Mouse (Mus musculus) heart, postnatal 14 days (tissue): ENCODE results near the gene Dennd5a. TPM values are rescaled to one million over a fixed set of nuclear protein-coding genes. Genes with fewer than 3 reads are reported as not detected.
A peak's percentile ranks its signal among the peaks of the same experiment; 100 is the strongest.

ENCODE experiments used
- DNase-seq, 2 experiments: peaks; one replicate each; pipeline ENCODE4 v3.0.0; 2021 to 2022
- intact Hi-C: fragments of 180-260 bp; cut with DNase I; formaldehyde crosslinking; loops from one replicate; pipeline ENCODE4 v1.15.1; 2025
- total RNA-seq, 2 experiments: library from RNA; stranded (reverse); gene quantifications; 2 replicates each; pipeline ENCODE4 v1.2.3; 2021

The Dennd5a gene
- total RNA-seq, 2 experiments from 2014 or later = 151 to 158 TPM

GRCm38 (mm10) chr7:109891786-109892185 lies 68.5 kb downstream of the Dennd5a start:
- intact Hi-C loops = loop anchor here (1.0 to 10.0 kb wide), 3 partner anchors 99 to 357 kb away; no protein-coding TSS in a partner anchor
- peak; percentile 19 to 36 for DNase-seq

- intact Hi-C loops = loop anchor here (10.0 kb wide), 1 partner anchor 355 kb away; no protein-coding TSS in a partner anchor
- no peak for DNase-seq
Observed at GRCm38 (mm10) chr7:109890256-109890655, 70.0 kb downstream of the Dennd5a start.

- intact Hi-C loops = no loop called here
- DNase-seq = no peak
Observed at GRCm38 (mm10) chr7:109889300-109889699, 71.0 kb downstream of the Dennd5a start.

DNA sequence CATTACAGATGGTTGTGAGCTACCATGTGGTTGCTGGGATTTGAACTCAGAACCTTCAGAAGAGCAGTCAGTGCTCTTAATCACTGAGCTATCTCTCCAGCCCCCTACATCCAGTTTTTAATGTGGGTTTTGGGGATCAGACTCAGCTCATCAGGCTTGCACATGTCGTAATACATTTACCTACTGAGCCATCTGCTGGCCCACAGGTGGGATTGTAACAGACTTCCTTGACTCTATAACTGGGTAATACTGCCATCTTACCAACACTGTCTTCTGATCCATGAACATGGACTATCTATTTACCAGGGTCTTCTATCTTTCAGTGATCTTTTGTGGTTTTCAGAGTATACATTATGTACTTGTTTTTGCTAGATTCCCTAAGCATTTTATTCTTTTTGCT lies 74.0 kb downstream of the Dennd5a start:
- intact Hi-C loops = no loop called here
- DNase-seq = no peak

DNA sequence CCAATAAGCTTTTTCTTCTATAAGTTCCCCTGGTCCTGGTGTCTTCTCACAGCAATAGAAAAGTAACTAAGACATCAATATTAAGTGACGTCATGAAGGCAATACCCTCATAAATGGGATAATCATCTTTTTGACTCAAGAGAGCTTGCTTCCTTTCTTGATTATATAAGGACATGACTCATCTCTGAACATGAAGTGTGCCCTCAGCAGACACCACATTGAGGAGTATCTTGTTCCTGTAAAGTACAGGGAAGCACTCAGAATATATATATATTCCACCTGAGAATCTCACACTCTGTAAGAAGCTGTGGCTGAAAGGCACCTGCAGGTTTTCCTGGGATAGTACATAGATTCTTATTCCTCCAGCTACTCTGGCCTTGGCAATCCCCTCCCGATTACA lies 77.7 kb downstream of the Dennd5a start:
- intact Hi-C loops = no loop called here
- DNase-seq = no peak

- intact Hi-C loops = no loop called here
- DNase-seq = no peak
Observed at GRCm38 (mm10) chr7:109881561-109882099, 78.6 kb downstream of the Dennd5a start.

DNA sequence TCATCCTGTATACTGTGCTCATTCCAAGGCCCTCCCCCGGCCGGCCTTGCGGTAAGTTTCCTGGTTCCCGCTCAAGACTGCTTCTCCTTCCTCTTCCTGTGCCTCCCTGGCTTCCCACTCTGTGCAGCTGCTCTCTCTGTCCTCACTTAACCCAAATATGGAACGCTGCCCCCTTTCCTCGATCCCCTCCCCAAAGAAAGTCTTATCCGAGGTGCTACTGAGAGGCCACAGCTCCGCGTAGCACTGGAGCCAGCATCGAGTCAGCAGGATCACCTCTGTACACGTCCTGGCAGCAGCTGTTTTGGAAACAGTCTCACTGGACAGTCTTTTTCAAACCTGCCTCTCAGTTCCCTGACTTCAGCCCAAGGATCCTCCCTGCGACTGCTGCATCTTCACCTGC lies 81.1 kb downstream of the Dennd5a start:
- DNase-seq = peak; percentile 19 to 34
- intact Hi-C loops = no loop called here

GRCm38 (mm10) chr7:109876085-109876484 lies 84.2 kb downstream of the Dennd5a start:
- intact Hi-C loops = no loop called here
- DNase-seq = no peak

DNA sequence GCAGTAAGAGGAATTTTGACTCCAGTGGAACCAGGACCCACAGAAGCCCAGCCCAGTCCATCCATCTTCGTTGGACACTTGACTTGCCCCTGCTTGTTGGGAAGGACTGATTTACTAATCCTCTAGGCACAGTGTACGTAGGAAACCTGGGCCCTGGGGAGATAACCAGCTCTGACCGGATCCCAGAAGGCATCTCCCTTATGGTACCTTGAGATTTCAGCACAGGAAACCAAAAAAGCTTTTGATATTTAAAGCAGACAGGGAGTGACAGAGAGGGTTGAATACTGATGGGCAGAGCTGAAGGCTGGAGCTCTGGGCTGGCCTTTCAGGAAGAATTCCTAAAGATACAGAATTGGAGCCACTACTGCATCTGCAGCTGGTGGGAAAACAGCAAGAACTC lies 84.7 kb downstream of the Dennd5a start:
- DNase-seq = no peak
- intact Hi-C loops = no loop called here

DNA sequence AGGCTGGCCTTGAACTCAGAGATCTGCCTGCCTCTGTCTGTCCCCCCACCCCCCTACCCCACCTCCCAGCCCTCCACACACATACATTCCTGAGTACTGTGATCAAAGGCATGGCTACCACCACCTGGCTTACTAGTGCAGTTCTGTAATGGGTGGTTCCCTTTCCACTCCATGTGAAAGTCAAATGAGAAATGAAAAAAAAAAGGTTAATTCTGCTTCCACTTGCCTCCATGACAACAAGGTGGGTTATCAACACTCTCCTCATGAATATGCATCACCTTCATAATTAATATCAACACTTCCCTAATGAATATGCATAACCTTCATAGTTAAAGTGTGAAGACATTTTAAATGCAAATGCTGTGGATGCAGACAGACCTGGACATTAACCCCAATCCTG lies 85.2 kb downstream of the Dennd5a start:
- intact Hi-C loops = no loop called here
- no peak for DNase-seq

- intact Hi-C loops = no loop called here
- DNase-seq = no peak
Observed at GRCm38 (mm10) chr7:109873170-109873569, 87.1 kb downstream of the Dennd5a start.

DNA sequence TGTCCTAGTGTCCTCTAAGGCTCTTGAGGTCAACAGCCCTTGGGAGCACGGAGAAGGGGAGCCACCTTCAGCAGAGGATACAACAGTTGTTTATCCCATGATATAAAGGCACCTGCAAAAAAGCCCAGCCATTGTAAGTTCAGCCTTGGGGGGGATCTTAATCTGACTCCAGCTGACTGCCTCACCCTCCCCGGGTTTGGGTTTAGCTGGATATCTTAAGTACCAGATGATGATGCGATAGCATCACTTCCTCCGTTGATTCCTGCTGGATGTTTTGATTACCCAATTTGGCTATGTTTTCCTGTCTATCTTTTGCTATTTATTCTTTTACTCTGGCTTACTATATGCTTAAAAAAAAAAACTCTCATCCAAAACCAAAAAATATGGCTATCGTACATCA lies 89.0 kb downstream of the Dennd5a start:
- intact Hi-C loops = no loop called here
- DNase-seq = no peak

- no peak for DNase-seq
- intact Hi-C loops = loop anchor here (5.0 kb wide), 1 partner anchor 46 kb away; no protein-coding TSS in a partner anchor
Observed at GRCm38 (mm10) chr7:109868498-109868897, 91.8 kb downstream of the Dennd5a start.

GRCm38 (mm10) chr7:109866643-109867042 lies 93.6 kb downstream of the Dennd5a start:
- intact Hi-C loops = loop anchor here (5.0 kb wide), 1 partner anchor 44 kb away; no protein-coding TSS in a partner anchor
- DNase-seq = no peak

DNA sequence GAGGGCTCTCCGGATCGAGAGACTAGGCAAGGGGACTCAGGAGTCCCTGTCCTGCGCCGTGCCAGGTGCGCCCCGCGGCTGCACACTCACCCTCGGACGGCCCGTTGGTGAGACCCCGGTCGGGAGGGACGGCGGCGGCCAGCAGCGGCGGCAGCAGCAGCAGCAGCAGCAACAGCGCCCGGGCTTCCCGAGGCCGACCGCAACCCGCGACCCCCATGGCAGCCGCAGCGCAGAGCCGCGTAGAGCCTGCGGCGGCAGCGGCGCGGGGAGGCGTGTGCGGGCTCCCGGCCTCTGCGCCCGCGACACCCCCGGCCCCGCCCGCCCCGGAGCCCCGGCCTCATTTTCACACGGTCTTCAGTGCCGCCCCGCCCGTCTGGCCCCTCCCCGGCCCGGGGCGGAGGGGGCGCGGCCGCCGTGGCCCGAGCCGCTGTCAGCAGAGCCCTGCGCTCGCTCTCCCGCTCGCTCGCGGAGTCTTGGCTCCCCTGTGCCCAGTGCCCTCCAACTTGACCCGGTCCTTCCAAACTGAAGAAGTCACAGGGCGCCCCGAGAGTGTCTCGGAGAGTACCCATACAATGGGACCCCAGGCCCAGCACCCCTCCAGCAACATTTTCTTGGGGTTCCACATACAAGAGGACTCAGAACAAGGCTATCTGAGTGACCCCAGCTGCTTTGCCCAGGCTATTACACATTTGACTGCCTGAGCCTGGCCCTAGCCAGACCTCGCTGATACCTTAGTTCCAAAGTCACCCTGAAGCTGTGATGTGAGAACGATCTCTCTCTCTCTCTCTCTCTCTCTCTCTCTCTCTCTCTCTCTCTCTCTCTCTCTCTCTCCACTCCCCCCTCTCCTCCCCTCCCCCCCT lies 94.7 kb downstream of the Dennd5a start, which contains the start of gene Scube2:
Gene Scube2 (minus strand): TSS at position 310 of the 860 bp plus-strand sequence.
- intact Hi-C loops = loop anchor here (5.0 kb wide), 1 partner anchor 43 kb away; no protein-coding TSS in a partner anchor
- peak; percentile 49 to 56 for DNase-seq

DNA sequence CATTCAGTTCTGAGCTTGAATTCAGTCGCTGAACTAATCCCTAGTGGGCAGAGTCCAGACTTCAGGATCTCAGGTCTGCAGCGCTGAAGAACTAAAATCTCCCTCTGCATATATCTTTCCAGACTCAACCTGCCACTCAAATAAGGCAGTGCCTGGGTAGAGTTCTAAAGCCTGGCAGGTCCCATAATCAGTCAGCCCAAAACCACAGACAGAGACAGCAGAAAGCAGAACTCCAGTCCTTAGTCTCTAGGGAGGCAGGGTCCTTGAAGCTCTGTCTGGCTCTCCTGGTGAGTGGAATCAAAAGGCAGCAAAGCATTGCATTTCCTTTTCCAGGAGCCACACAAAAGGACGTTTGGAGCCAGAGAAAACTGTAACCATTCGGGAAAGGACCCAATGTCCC lies 96.7 kb downstream of the Dennd5a start:
- no peak for DNase-seq

DNA sequence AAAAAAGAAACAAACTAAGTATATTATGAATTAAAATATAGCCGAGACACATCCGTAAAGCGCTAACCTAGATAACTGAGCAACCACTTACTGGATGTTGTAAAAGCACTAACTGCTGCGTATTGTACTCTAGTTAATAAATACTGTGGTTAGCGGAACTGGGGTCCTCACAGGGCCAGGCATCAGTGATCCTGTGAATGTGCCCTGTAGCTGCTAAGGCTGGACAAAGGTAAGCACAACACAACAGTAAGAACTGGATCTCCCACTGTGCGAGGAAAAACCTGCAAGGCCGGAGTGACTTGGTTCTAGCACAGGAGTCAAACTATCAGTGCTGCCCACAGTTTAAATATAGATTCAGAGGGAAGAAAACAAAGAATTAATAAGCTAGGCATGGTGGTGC lies 100.1 kb downstream of the Dennd5a start:
- intact Hi-C loops = no loop called here
- no peak for DNase-seq

More for the DNA sequence above, 96.7 kb downstream of the Dennd5a start:
- intact Hi-C loops = no loop called here

DNA sequence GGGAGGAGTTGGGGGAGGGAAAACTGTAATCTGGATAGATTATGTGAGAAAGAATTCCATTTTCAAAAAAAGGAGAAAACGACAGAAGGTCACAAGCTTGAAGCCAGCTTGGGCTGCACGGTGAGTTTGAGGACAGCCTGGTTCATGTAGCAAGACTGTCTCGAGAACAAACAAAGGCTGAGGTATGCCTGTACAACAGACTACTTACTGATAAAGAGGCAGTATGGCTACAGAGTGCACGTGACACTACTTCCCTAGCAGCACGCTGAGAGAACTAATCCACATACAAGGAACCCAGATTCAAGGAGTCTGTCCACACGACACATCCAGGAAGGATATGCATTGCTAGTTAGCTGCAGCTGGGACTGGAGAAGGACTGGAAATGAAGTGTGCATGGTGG lies 100.9 kb downstream of the Dennd5a start:
- DNase-seq = no peak
- intact Hi-C loops = no loop called here

DNA sequence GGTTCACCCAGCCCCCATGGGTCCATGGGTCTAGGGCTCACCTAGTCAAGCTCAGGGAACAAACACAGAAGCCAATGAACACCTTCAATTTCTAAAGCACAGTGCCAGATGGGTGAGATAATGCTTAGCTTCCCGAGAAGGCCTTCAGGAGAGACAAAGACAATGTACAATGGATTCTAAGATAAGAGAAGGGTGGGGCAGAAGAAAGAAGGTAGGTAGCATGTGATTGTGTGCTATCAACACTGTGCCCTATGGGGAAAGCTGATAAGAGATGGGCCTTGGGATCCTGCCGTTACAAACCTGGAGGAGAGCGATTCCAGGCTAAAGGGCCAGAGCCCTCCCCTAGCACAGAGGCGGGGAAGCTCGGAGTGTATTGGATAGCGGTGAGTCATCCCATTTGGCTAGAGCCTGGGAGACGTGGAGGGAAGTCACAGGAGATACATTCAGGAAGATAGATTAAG lies 107.5 kb downstream of the Dennd5a start:
- peak in 1 of 2 experiments; percentile 31 for DNase-seq
- intact Hi-C loops = no loop called here

- no peak for DNase-seq
- intact Hi-C loops = no loop called here
Observed at GRCm38 (mm10) chr7:109852017-109852416, 108.3 kb downstream of the Dennd5a start.

DNA sequence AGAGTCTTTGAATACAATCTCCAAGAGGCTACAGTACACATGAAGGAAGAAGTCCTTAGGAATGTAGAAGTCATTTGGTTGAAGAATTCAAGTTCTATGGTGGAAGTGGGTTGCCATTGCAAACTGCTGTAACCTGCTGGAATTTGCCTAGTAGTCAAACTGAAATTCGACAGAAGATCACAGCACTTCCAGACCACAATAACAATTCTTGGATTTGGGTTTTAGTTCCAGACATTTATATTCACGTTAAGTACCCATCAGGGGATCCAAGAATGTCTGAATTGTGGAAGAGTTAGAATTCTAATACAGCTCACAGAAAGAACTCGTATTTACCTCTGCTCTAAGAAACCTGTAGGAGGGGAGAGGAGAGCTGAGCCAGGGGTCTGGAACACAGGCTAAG lies 109.7 kb downstream of the Dennd5a start:
- no peak for DNase-seq
- intact Hi-C loops = no loop called here
